Mouse (Mus musculus): ENCODE data around the gene 6430571L13Rik.

The 6430571L13Rik gene

DNA sequence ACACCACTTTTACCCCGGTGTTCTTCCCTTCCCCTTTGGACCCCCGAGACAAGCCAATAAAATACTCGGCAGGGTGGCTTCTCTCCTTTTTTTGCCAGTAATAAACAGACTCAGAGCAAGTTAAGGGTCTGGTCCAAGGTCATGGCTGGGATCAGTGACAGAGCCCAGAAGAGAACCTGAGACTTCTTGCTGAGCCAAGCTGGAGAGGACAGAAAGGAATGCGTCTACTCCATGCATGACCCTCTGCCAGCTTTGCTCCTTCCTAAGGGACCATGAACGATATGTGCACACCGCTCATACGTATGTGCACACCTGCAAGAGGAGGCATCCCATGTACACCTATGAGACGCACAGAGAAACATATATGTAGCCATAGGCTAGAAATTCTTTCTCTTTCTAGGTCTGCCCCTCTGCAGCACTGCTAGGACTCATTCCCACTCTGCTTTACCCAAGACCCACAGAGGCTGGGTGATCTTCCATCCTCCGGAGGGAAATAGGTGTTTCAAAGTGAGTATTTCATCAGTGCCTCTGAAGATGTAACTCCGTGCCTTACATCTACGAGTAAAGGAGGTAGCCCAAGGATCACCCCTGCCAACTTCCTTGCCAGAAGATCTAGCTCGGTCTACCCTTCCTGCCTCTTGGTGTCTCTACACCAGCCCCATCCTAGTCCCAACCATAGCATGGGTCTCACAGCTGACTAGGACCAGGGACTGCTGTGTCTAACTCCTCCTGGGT lies 676 bp downstream of the 6430571L13Rik start:
- DNase-seq = no peak

- DNase-seq = no peak
Observed at GRCm38 (mm10) chr9:107342201-107342709, 1.9 kb downstream of the 6430571L13Rik start.

DNA sequence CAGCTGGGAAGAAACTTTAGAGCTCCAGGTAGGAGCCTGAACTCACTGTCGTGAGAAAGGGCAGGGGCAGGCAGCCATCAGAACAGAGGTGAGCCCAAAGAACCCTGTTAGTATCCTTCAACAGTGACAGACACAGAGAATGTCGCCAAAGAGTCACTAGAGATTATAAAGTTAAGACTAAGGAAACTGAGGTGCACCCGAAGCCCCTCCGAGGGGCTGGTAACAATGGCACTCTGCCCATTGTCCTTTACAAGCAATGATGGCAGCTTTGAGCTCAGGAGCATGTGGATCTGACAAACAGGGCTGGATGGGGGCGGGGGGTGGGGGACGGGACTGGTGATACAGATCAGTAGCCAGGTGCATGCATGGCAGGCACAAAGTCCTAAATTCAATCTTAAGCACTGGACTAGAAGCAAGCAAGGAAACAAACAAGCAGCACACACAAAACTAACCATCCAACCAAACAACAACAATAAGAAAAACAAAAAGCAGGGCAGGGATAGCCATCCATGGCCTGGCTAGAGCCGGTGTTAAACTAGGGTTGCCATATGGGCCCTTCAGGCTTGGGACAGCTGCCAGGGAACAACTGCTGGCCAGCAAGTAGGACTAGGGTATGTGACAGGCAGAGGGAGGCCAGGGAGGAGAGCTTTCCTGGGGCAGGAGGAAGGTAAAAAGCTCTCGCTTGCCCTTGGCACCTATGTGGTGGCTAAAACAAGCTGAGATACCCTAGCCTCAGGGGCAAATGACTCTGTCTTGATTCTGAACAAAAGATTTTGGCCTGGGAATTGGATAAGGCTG lies 2.9 kb downstream of the 6430571L13Rik start:
- DNase-seq = no peak

DNA sequence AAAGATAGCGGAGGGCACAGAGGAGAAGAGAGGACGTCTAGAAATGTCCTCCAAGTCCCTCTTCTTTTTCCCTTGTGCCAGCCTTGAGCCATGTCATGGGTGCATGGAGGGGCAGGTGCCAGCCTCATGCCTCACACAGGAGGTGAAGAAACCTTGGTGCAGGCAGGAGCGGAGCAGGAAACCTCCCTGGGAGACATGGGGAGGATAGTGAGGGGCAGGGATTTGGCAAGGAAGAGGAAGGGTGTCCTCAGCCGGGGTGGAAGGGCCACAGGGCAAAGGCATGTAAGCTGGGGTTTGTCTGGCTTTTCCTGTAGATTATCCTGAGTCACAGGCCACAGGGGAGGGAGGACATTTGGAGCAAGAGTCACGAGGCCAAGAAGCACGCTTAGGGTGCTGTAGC lies 3.6 kb downstream of the 6430571L13Rik start:
- DNase-seq = no peak

DNA sequence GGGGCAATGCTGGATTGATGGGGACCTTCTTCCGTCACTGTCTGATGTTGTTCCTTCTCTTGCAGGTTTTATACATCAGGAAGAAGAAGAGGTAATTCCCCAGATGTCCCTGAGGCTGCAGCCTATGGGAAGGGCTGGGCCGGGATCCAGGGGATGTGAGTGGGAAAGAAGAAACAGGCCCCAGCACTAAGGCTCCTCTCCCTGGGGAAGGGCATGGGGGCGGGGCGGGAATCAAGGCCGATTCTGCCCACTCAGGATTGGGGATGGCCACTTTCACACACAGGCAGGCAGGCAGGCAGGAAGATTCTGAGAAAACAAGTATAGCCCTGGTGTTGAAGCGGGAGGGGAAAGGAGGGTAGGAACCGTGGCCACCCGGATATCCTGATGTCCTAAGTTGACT lies 5.7 kb downstream of the 6430571L13Rik start:
- DNase-seq = no peak

DNA sequence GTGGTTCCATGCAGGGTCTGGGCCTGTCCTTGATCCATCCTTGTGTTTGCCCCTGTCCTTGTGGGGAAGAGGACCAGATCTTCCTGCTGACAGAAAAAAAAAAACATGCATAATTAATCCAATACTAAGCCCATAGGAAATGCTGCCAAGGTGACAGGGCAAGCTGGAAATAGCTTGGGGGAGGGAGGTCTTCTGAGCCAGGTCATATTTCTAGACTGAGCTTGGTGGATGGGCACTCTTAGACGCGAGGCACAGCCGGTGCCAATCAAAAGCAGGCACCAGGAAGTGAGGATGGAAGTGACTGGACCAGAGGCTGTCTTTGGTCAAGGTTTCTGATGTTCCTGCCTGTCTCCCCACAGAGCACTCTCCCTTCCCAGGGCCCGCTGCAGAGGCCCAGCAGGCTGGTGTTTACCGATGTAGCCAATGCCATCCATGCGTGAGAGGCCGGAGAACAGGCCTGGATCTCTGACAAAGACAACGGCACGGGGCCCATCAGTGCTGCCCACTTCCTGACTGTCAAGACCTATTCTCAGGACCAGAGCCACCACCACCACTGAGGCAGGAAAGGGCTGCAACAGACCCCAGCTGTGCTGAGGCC lies 7.3 kb downstream of the 6430571L13Rik start:
- DNase-seq = no peak

DNA sequence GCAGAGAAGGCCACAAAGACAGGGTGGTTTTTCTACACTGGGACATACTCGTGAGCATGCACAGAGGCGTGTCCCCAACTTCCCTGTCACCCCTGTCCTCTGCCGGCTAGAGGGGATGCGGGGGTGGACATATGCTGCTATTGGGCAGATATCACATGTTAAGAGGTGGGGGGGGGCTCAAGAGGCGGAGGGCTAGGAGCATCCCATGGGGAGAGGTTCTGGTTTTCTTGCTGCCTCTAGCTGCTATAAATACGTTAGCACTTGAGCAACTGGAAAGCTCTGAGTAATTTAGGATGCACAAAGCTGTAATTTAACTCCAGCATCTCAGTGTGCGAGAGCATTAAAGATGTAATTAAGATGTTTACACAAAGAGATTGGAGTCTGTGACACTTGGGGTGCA lies 8.9 kb downstream of the 6430571L13Rik start:
- DNase-seq = no peak

DNA sequence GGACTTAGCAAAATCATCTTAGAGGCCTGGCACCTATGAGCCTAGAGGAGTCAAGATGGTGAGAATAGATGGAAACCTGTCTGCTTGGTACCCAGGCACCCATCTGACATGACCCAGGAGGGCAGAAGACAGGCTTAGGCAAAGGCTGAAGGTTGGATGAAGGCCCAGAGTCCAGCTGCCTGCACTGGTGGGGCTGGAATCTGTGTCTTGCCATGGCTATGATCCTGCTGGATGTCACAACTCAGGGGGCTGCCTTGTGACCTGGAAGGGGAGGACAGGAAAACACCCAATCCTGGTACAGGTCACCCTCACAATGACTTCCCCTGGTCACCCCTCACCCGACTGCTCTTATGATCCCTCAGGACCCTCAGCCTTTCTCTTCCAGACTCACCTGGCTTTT lies 14.4 kb downstream of the 6430571L13Rik start:
- DNase-seq = no peak

- peak; percentile 54 for DNase-seq
Observed at GRCm38 (mm10) chr9:107355870-107356765, 15.7 kb downstream of the 6430571L13Rik start.

DNA sequence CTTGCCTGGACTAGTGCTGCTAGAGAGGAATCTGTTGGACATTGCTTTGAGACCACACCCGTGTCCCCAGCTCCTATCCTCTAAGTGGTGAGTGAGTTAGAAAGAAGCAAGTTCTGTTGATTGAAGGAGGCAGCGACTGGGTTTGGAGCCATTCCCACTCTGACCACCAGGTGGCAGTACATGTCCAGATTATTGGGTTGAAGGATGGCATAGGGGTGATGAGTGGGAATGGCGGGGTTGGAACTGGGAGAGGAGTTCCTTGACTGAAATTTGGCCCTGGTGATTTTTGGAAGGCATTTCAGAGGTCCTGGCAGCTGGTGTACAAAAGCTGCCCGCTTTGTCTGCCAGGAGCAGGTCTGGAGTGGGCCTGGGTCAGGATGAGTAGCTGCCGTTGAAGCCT lies 17.2 kb downstream of the 6430571L13Rik start:
- peak; percentile 63 for DNase-seq

DNA sequence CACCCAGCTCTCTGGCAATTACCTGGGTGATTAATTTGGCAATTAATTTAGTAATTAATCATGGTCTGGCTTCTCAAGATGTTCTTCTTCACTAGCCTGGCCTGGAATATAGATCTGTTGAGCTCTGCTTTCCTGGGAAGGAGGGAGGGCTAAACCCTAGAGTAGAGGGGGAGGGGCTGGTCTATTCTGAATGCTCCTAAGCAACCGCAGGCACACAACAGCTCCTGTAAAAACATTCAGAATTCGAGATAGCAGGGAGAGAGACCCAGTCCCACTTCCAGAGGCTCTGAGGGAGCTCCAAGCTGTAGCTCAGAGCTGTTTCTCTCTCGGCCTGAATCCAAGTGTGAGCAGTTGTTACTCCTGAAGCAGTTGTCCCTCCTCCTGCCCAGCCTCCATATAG lies 20.6 kb downstream of the 6430571L13Rik start:
- no peak for DNase-seq

DNA sequence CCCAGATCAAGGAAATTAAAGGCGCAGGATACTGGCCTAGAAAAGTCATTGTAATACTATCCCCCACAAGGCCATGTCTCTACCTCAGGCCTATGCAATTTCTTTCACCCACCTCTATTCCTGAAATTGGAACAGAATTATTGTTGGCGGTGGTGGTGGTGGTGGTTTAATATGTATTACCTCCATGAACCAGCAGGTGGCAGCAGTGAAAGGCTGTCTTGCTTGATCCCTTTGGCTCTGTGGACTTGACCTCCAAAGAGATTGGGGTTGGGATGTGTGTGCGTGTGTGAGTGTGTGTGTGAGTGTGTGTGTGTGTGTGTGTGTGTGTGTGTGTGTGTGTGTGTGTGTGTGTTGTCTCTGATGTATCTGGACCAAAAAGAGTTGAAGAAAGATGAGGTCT lies 26.2 kb downstream of the 6430571L13Rik start:
- DNase-seq = peak; percentile 55

DNA sequence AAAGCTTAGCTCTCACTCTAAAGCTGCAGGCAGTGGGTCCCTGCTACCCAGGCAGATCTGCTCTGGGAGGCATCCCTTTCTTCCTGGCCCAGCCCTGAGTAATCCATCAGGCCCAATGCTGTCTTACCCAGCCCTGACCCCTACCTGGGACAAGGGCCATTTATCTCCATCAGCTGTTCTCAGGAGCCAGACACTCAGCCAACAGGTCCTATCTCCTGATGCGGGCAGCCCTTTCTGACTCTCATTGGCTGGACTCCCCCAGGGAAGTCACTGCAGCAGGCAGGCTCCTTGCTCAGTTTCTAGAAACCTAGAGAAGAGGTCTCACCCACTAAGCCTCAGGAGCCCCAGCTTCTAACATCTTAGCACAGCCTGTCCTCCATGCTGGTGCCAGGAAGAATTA lies 27.9 kb downstream of the 6430571L13Rik start:
- no peak for DNase-seq

GRCm38 (mm10) chr9:107369270-107370105 lies 29.1 kb downstream of the 6430571L13Rik start:
- DNase-seq = no peak

DNA sequence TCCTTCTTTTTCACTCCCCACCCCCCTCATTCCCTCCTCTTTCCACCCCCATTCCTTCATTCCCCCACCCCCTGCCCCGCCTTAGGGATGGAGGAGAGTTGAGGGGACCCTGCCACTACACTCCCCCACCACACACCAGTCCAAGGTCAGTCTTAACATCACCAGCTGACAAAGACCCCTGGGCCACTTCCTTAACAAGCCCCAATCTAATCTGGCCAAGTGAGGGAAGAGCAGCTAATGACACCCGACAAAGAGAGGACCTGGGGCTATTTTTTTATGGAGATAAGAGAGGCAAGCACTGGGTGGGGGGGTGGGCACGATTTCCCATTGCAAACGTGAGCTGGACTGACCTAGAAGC lies 29.7 kb downstream of the 6430571L13Rik start:
- no peak for DNase-seq

- DNase-seq = no peak
Observed at GRCm38 (mm10) chr9:107372441-107372840, 32.0 kb downstream of the 6430571L13Rik start.

DNA sequence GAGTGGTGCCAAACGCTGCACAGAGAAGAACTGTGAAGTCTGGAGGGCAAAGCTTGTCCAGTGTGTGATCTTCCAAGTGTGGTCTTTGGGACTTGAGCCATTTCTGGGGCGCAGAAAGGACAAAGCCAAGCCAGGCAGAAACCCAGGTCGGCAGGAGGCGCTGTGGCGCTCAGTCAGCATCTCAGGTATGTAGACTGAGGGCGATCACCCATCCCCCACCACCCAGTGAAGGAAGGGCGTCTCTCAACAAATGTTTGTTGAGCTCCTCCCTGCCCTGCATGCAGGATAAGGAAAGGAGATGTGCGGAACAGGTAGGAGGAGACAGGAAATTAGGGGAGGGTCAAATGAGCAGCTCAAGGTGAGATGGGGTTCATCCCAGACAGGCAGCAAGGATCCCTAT lies 34.2 kb downstream of the 6430571L13Rik start:
- DNase-seq = no peak

DNA sequence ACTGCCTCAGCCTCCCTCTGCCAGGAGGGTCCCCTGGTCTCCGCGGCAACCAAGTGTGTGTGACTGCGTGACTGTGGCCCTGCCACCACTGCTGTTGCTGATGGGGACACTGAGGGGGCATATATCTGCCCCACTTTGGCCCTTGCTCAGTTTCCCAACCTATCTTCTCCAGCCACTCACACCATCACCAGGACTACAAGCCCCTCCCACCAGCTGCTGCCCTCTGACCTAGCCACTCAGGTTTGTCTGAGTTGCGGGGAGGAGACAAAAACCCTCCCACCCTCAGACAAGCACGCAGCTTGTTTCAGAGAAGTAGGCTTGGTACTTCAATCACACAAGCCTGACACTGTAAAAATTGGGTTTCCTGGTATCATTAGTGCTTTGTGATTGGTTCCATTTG lies 35.0 kb downstream of the 6430571L13Rik start:
- DNase-seq = no peak

GRCm38 (mm10) chr9:107377961-107378512 lies 37.6 kb downstream of the 6430571L13Rik start:
- DNase-seq = no peak

DNA sequence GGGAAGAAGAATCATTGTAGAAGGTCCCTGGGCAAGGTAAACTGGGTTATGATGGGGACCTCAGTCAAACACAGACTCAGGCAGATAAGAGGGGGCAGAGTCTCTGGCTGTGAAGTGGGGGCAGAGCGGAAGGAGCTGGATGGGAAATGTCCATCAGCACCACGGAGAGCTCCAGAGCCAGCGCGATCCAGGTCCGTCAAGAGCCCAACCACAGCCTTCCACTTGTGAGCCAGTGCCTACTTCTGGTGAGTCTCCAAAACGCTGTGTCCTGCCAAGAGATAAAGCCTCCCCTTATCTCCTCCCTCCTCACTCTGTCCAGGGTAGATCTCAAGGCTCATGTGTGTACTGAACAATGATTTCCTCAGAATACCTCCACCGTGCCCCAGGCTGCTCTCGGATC lies 41.3 kb downstream of the 6430571L13Rik start:
- DNase-seq = no peak

GRCm38 (mm10) chr9:107384396-107384795 lies 44.0 kb downstream of the 6430571L13Rik start:
- DNase-seq = no peak
